In genomic region chr12:73544736-73545671, GRCm38 (mm10) we compare ENCODE assay signal across 9 mouse cellular contexts. TPM values are rescaled to one million over a fixed set of nuclear protein-coding genes. Genes with fewer than 3 reads are reported as not detected.
A peak's percentile ranks its signal among the peaks of the same experiment; 100 is the strongest.
DNase-seq lines count a peak whose midpoint lies in the region; ATAC-seq lines count a peak whose summit lies in the region.
"Had no signal": no experiment of that assay in that cellular context is flagged by ENCODE, and none has a peak within 500 bp of the region (broad histone marks: within the 10 kb centered on the region; RNA-seq: fewer than 3 reads in every experiment).

No protein-coding gene starts in this region.

- intact Hi-C loops in heart, postnatal 14 days (cut with DNase I), result no loop called here

- WGBS in heart, embryonic 15.5 days, result 13% methylated on average over 48 of the region's 48 CpGs
- 15% methylated on average over 48 of the region's 48 CpGs for WGBS in hindbrain, embryonic 11.5 days
- WGBS in midbrain, embryonic 12.5 days, result 15% methylated on average over 48 of the region's 48 CpGs

- peak overlapping the region; percentile 88 for H3K4me2 ChIP-seq in heart, embryonic 15.5 days
- peak overlapping the region; percentile 53 for H3K4me2 ChIP-seq in hindbrain, embryonic 11.5 days (replicated peaks; ENCODE audit: low read depth, low read length)
- H3K4me2 ChIP-seq in midbrain, embryonic 12.5 days (replicated peaks), result peak overlapping the region; percentile 57

- 0 out of 2 replicates have a peak overlapping the region, but pooled peaks have one; percentile 23 for H3K9ac ChIP-seq in heart, embryonic 15.5 days
- H3K9ac ChIP-seq in hindbrain, embryonic 11.5 days (ENCODE audit: low read depth, low read length), result no peak overlapping the region
- no peak overlapping the region for H3K9ac ChIP-seq in midbrain, embryonic 12.5 days (replicated peaks)

- H3K27me3 ChIP-seq in heart, embryonic 15.5 days, result peaks cover 84% of the 10 kb centered on the region
- H3K27me3 ChIP-seq in hindbrain, embryonic 11.5 days (ENCODE audit: control insufficient read depth, insufficient read depth, low read length), result peaks cover 48% of the 10 kb centered on the region
- peaks cover 81% of the 10 kb centered on the region for H3K27me3 ChIP-seq in midbrain, embryonic 12.5 days

- H3K27ac ChIP-seq in heart, embryonic 15.5 days, result no peak overlapping the region
- no peak overlapping the region for H3K27ac ChIP-seq in hindbrain, embryonic 11.5 days (ENCODE audit: low read depth, low read length)
- no peak overlapping the region for H3K27ac ChIP-seq in midbrain, embryonic 12.5 days (replicated peaks)

- H3K4me1 ChIP-seq in heart, embryonic 15.5 days (replicated peaks), result peaks cover 15% of the 10 kb centered on the region
- H3K4me1 ChIP-seq in hindbrain, embryonic 11.5 days (replicated peaks; ENCODE audit: control insufficient read depth, insufficient read depth, low read length), result peaks cover 4% of the 10 kb centered on the region; the same call in 1 of the 2 replicates
- H3K4me1 ChIP-seq in midbrain, embryonic 12.5 days, result peaks cover 13% of the 10 kb centered on the region

- no peaks in the 10 kb centered on the region for H3K36me3 ChIP-seq in heart, embryonic 15.5 days
- no peaks in the 10 kb centered on the region for H3K36me3 ChIP-seq in hindbrain, embryonic 11.5 days (ENCODE audit: control insufficient read depth, insufficient read depth, low read length)
- no peaks in the 10 kb centered on the region for H3K36me3 ChIP-seq in midbrain, embryonic 12.5 days

- DNase-seq in heart, postnatal 14 days, result no peak
- DNase-seq in ZHBTc4 (ENCODE audit: low read depth, low spot score), result peak; percentile 68
- DNase-seq in hindbrain, embryonic 11.5 days (ENCODE audit: low spot score), result peak; percentile 51
- no peak for DNase-seq in right cerebral cortex, adult 18-20 months
- no peak for DNase-seq in right cerebral cortex, adult 2 months (ENCODE audit: low spot score in 2 of 2)
- DNase-seq in urinary bladder, postnatal 25 days (ENCODE audit: low spot score), result no peak

- ATAC-seq in heart, embryonic 15.5 days (replicated peaks; ENCODE audit: insufficient number of reproducible peaks, insufficient read depth, low FRiP score, low read depth), result no peak
- peak; percentile 10; the same call in 1 of the 2 replicates for ATAC-seq in hindbrain, embryonic 11.5 days (ENCODE audit: low FRiP score)
- ATAC-seq in midbrain, embryonic 12.5 days (ENCODE audit: low FRiP score, low read depth), result peak; percentile 44; the same call in 1 of the 2 replicates

- H3K9me3 ChIP-seq in heart, embryonic 15.5 days (replicated peaks), result no peaks in the 10 kb centered on the region
- H3K9me3 ChIP-seq in hindbrain, embryonic 11.5 days (ENCODE audit: control insufficient read depth, low read length), result no peaks in the 10 kb centered on the region
- no peaks in the 10 kb centered on the region for H3K9me3 ChIP-seq in midbrain, embryonic 12.5 days

- H3K4me3 ChIP-seq in heart, embryonic 15.5 days, result peak overlapping the region; percentile 55
- H3K4me3 ChIP-seq in hindbrain, embryonic 11.5 days (ENCODE audit: low read depth, low read length), result peak overlapping the region; percentile 38
- peak overlapping the region; percentile 41 for H3K4me3 ChIP-seq in midbrain, embryonic 12.5 days

RNA-seq across cellular contexts. Expression of gene Tmem30b, which starts 1.2 kb away (rescaled TPM):
- 0.52 and 3.7 TPM in 2 replicates for polyA plus RNA-seq in heart, embryonic 15.5 days (2015; fragmentation: Nextera tagmentation; extraction: Ambion mirVana)
- under 1 TPM; 0.22 to 0.27 TPM for total RNA-seq in heart, postnatal 14 days (2021)
- polyA plus RNA-seq in hindbrain, embryonic 11.5 days (2014; fragmentation: Nextera tagmentation; extraction: Ambion mirVana), result 3.1 and 3.3 TPM in 2 replicates
- polyA plus RNA-seq in midbrain, embryonic 12.5 days (2016; fragmentation: Nextera tagmentation; extraction: Ambion mirVana), result 2.0 TPM in 2 replicates
- total RNA-seq: MEL had no signal

RNA-seq across cellular contexts. Expression of gene Prkch, which starts 39.6 kb away (rescaled TPM):
- polyA plus RNA-seq in heart, embryonic 15.5 days (2015; fragmentation: Nextera tagmentation; extraction: Ambion mirVana), result 11.3 and 15.8 TPM in 2 replicates
- total RNA-seq in heart, postnatal 14 days (2021), result 10 to 100 TPM; 25.1 to 27.2 TPM
- 9.1 and 10.5 TPM in 2 replicates for polyA plus RNA-seq in hindbrain, embryonic 11.5 days (2014; fragmentation: Nextera tagmentation; extraction: Ambion mirVana)
- 7.0 TPM in 2 replicates for polyA plus RNA-seq in midbrain, embryonic 12.5 days (2016; fragmentation: Nextera tagmentation; extraction: Ambion mirVana)
- total RNA-seq: MEL had no signal

Comparison
In these comparisons a context has a peak if more than half of its experiments do, and no peak if none do; other contexts are left out.
1. DNase-seq: peak in ZHBTc4 (single experiment) and hindbrain, embryonic 11.5 days (single experiment); none in heart, postnatal 14 days (0 of 2), right cerebral cortex, adult 18-20 months (single experiment), right cerebral cortex, adult 2 months (0 of 2) and urinary bladder, postnatal 25 days (single experiment).
2. Peak in every context shown above with its lines, with median percentiles within 50 percentile points of each other: H3K4me2 ChIP-seq and H3K4me3 ChIP-seq.